Mouse (Mus musculus): Measurements from ENCODE around the gene Zfp617. TPM values are rescaled to one million over a fixed set of nuclear protein-coding genes. Genes with fewer than 3 reads are reported as not detected.

Gene Zfp617
- polyA plus RNA-seq, 1 experiment from 2014 or later, result 37.8 TPM

Other genes starting within 250 kb of the Zfp617 start
- gene Unc13a, start 236.9 kb upstream of the Zfp617 start, polyA plus RNA-seq (2016; fragmentation: Nextera tagmentation; extraction: Ambion mirVana), result 13.7 and 16.0 TPM in 2 replicates
- 2.5 and 2.9 TPM in 2 replicates for gene Jak3, start 232.3 kb upstream of the Zfp617 start, polyA plus RNA-seq (2016; fragmentation: Nextera tagmentation; extraction: Ambion mirVana)
- not detected in 2 replicates for gene Insl3, start 219.4 kb upstream of the Zfp617 start, polyA plus RNA-seq (2016; fragmentation: Nextera tagmentation; extraction: Ambion mirVana)
- gene B3gnt3, start 206.8 kb upstream of the Zfp617 start, polyA plus RNA-seq (2016; fragmentation: Nextera tagmentation; extraction: Ambion mirVana), result 0.36 and 0.72 TPM in 2 replicates
- 38.4 and 38.9 TPM in 2 replicates for gene Fcho1, start 182.9 kb upstream of the Zfp617 start, polyA plus RNA-seq (2016; fragmentation: Nextera tagmentation; extraction: Ambion mirVana)
- gene Zfp709, start 26.6 kb upstream of the Zfp617 start, polyA plus RNA-seq (2016; fragmentation: Nextera tagmentation; extraction: Ambion mirVana), result 6.0 and 8.0 TPM in 2 replicates
- 13.0 and 15.0 TPM in 2 replicates for gene Zfp882, start within 50 bp of the Zfp617 start, polyA plus RNA-seq (2016; fragmentation: Nextera tagmentation; extraction: Ambion mirVana)
- 23.3 and 29.7 TPM in 2 replicates for gene Zfp961, start 42.4 kb downstream of the Zfp617 start, polyA plus RNA-seq (2016; fragmentation: Nextera tagmentation; extraction: Ambion mirVana)
- 0.35 and 1.6 TPM in 2 replicates for gene Cyp4f18, start 101.0 kb downstream of the Zfp617 start, polyA plus RNA-seq (2016; fragmentation: Nextera tagmentation; extraction: Ambion mirVana)
- not detected in 2 replicates for gene Olfr372, start 132.6 kb downstream of the Zfp617 start, polyA plus RNA-seq (2016; fragmentation: Nextera tagmentation; extraction: Ambion mirVana)
- not detected in 2 replicates for gene Olfr373, start 174.5 kb downstream of the Zfp617 start, polyA plus RNA-seq (2016; fragmentation: Nextera tagmentation; extraction: Ambion mirVana)
- 0.04 TPM in 1 of 2 replicates, not detected in the other for gene Olfr374, start 198.4 kb downstream of the Zfp617 start, polyA plus RNA-seq (2016; fragmentation: Nextera tagmentation; extraction: Ambion mirVana)
- 416 and 424 TPM in 2 replicates for gene Tpm4, start 226.3 kb downstream of the Zfp617 start, polyA plus RNA-seq (2016; fragmentation: Nextera tagmentation; extraction: Ambion mirVana)

Measured in forebrain, embryonic 12.5 days (tissue).